Mouse (Mus musculus): Measurements from ENCODE around the gene St5. TPM values are rescaled to one million over a fixed set of nuclear protein-coding genes. Genes with fewer than 3 reads are reported as not detected.

St5 gene
- polyA plus RNA-seq, 1 experiment: 28.6 TPM

DNA sequence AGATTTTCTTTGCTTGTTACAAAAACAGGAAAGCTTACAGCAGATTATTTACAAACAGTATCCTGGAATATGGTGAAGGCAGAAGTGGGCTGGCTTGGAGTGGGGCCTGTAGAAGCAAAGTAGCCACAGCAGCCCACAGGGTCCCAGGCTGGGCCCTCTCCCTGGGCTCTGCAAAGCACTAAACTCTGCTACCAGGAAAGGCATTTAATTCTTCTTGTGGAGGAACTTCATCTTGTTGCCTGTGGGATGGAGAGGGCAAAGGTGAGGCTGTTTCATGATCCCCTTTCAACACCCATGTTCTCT lies 179.0 kb downstream of the St5 start:
- peaks cover 70% of the 10 kb centered on the region for H3K36me3 ChIP-seq (ENCODE audit: control insufficient read depth, insufficient read depth)

GRCm38 (mm10) chr7:109523741-109524441 lies 179.5 kb downstream of the St5 start:
- Histone ChIP-seq H3K27me3 (ENCODE audit: control insufficient read depth, insufficient read depth, insufficient read length) (no peaks in the 10 kb centered on the region), H3K36me3 (ENCODE audit: control insufficient read depth, insufficient read depth) (peaks cover 70% of the 10 kb centered on the region)
- TF ChIP-seq MYOG (IDR thresholded peaks at IDR 0.05; ENCODE audit: control insufficient read depth, extremely low read depth, insufficient read length) (no peak), USF1 (IDR thresholded peaks at IDR 0.05; ENCODE audit: low read depth) (no peak), CTCF (IDR thresholded peaks at IDR 0.05; ENCODE audit: control insufficient read depth, insufficient read depth, insufficient read length) (no peak), MAX (IDR thresholded peaks at IDR 0.05) (no peak), MYOD1 (IDR thresholded peaks at IDR 0.05; ENCODE audit: control insufficient read depth, insufficient read length, low read depth) (no peak), FOSL1 (IDR thresholded peaks at IDR 0.05; ENCODE audit: insufficient read depth, low read length, poor library complexity, severe bottlenecking) (no peak), CEBPB (IDR thresholded peaks at IDR 0.05; ENCODE audit: low read depth) (no peak)

More for the DNA sequence above, 179.0 kb downstream of the St5 start:
- H3ac ChIP-seq (ENCODE audit: control insufficient read depth, insufficient read length, low read depth): no peak overlapping the region
- no peaks in the 10 kb centered on the region for H3K27me3 ChIP-seq (ENCODE audit: control insufficient read depth, insufficient read depth, insufficient read length)
- no peak for TF ChIP-seq MAX (IDR thresholded peaks at IDR 0.05)
- TF ChIP-seq MYOD1 (IDR thresholded peaks at IDR 0.05; ENCODE audit: control insufficient read depth, insufficient read length, low read depth): no peak
- no peak for TF ChIP-seq CTCF (IDR thresholded peaks at IDR 0.05; ENCODE audit: control insufficient read depth, insufficient read depth, insufficient read length)
- no peak for TF ChIP-seq USF1 (IDR thresholded peaks at IDR 0.05; ENCODE audit: low read depth)
- TF ChIP-seq MYOG (IDR thresholded peaks at IDR 0.05; ENCODE audit: control insufficient read depth, extremely low read depth, insufficient read length): no peak
- TF ChIP-seq FOSL1 (IDR thresholded peaks at IDR 0.05; ENCODE audit: insufficient read depth, low read length, poor library complexity, severe bottlenecking): no peak
- no peak for TF ChIP-seq CEBPB (IDR thresholded peaks at IDR 0.05; ENCODE audit: low read depth)
- H3K79me2 ChIP-seq (ENCODE audit: control insufficient read depth, insufficient read depth): peaks cover 38% of the 10 kb centered on the region
- no peak overlapping the region for H3K4me3 ChIP-seq (ENCODE audit: insufficient read depth, poor library complexity, severe bottlenecking)
- H3K79me3 ChIP-seq (ENCODE audit: low read depth): peaks cover 32% of the 10 kb centered on the region

GRCm38 (mm10) chr7:109523304-109523703 lies 180.1 kb downstream of the St5 start:
- Histone ChIP-seq H3K36me3 (ENCODE audit: control insufficient read depth, insufficient read depth) (peaks cover 70% of the 10 kb centered on the region), H3ac (ENCODE audit: control insufficient read depth, insufficient read length, low read depth) (no peak overlapping the region), H3K4me3 (ENCODE audit: insufficient read depth, poor library complexity, severe bottlenecking) (no peak overlapping the region), H3K79me2 (ENCODE audit: control insufficient read depth, insufficient read depth) (peaks cover 43% of the 10 kb centered on the region), H3K27me3 (ENCODE audit: control insufficient read depth, insufficient read depth, insufficient read length) (no peaks in the 10 kb centered on the region), H3K79me3 (ENCODE audit: low read depth) (peaks cover 35% of the 10 kb centered on the region)
- TF ChIP-seq USF1 (IDR thresholded peaks at IDR 0.05; ENCODE audit: low read depth) (no peak), CTCF (IDR thresholded peaks at IDR 0.05; ENCODE audit: control insufficient read depth, insufficient read depth, insufficient read length) (no peak), MAX (IDR thresholded peaks at IDR 0.05) (no peak), MYOG (IDR thresholded peaks at IDR 0.05; ENCODE audit: control insufficient read depth, extremely low read depth, insufficient read length) (no peak), CEBPB (IDR thresholded peaks at IDR 0.05; ENCODE audit: low read depth) (no peak), FOSL1 (IDR thresholded peaks at IDR 0.05; ENCODE audit: insufficient read depth, low read length, poor library complexity, severe bottlenecking) (no peak), MYOD1 (IDR thresholded peaks at IDR 0.05; ENCODE audit: control insufficient read depth, insufficient read length, low read depth) (no peak)

More at GRCm38 (mm10) chr7:109523741-109524441, 179.5 kb downstream of the St5 start:
- Histone ChIP-seq H3K79me2 (ENCODE audit: control insufficient read depth, insufficient read depth) (peaks cover 43% of the 10 kb centered on the region), H3K4me3 (ENCODE audit: insufficient read depth, poor library complexity, severe bottlenecking) (no peak overlapping the region), H3ac (ENCODE audit: control insufficient read depth, insufficient read length, low read depth) (no peak overlapping the region), H3K79me3 (ENCODE audit: low read depth) (peaks cover 35% of the 10 kb centered on the region)

- peaks cover 64% of the 10 kb centered on the region for H3K36me3 ChIP-seq (ENCODE audit: control insufficient read depth, insufficient read depth)
- H3K27me3 ChIP-seq (ENCODE audit: control insufficient read depth, insufficient read depth, insufficient read length): no peaks in the 10 kb centered on the region
- peak overlapping the region; percentile 83 for H3K4me3 ChIP-seq (ENCODE audit: insufficient read depth, poor library complexity, severe bottlenecking)
- peaks cover 35% of the 10 kb centered on the region for H3K79me3 ChIP-seq (ENCODE audit: low read depth)
- TF ChIP-seq MYOD1 (IDR thresholded peaks at IDR 0.05; ENCODE audit: control insufficient read depth, insufficient read length, low read depth) (no peak), USF1 (IDR thresholded peaks at IDR 0.05; ENCODE audit: low read depth) (no peak), MAX (IDR thresholded peaks at IDR 0.05) (no peak), CEBPB (IDR thresholded peaks at IDR 0.05; ENCODE audit: low read depth) (no peak), CTCF (IDR thresholded peaks at IDR 0.05; ENCODE audit: control insufficient read depth, insufficient read depth, insufficient read length) (no peak), FOSL1 (IDR thresholded peaks at IDR 0.05; ENCODE audit: insufficient read depth, low read length, poor library complexity, severe bottlenecking) (no peak), MYOG (IDR thresholded peaks at IDR 0.05; ENCODE audit: control insufficient read depth, extremely low read depth, insufficient read length) (no peak)
- H3ac ChIP-seq (ENCODE audit: control insufficient read depth, insufficient read length, low read depth): peak overlapping the region; percentile 31
- H3K79me2 ChIP-seq (ENCODE audit: control insufficient read depth, insufficient read depth): peaks cover 43% of the 10 kb centered on the region
Observed at GRCm38 (mm10) chr7:109522084-109522483, 181.3 kb downstream of the St5 start.

DNA sequence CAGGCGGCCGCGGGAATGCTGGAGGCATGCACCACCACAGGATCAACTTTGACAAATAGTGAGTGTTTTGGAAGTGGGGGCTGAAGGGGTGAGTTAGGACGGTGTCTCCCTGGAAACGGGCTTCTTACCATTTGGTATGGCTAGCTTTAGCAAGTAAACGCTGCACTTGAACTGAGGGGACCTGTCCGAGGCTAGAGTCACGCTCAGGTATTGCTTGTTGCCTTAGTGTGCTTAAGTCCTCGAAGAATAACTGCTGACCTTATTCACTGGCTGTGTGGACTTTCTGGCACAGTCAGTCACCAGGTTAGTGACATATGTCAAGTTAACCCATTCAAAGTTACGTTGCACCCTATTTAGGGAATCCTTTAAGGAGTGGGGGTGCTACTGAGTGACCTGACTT lies 183.5 kb downstream of the St5 start:
- no peaks in the 10 kb centered on the region for H3K27me3 ChIP-seq (ENCODE audit: control insufficient read depth, insufficient read depth, insufficient read length)
- peaks cover 35% of the 10 kb centered on the region for H3K79me3 ChIP-seq (ENCODE audit: low read depth)
- peaks cover 56% of the 10 kb centered on the region for H3K36me3 ChIP-seq (ENCODE audit: control insufficient read depth, insufficient read depth)
- H3K79me2 ChIP-seq (ENCODE audit: control insufficient read depth, insufficient read depth): peaks cover 43% of the 10 kb centered on the region
- TF ChIP-seq USF1 (IDR thresholded peaks at IDR 0.05; ENCODE audit: low read depth) (no peak), MAX (IDR thresholded peaks at IDR 0.05) (no peak), FOSL1 (IDR thresholded peaks at IDR 0.05; ENCODE audit: insufficient read depth, low read length, poor library complexity, severe bottlenecking) (no peak), MYOD1 (IDR thresholded peaks at IDR 0.05; ENCODE audit: control insufficient read depth, insufficient read length, low read depth) (no peak), CEBPB (IDR thresholded peaks at IDR 0.05; ENCODE audit: low read depth) (no peak), CTCF (IDR thresholded peaks at IDR 0.05; ENCODE audit: control insufficient read depth, insufficient read depth, insufficient read length) (no peak), MYOG (IDR thresholded peaks at IDR 0.05; ENCODE audit: control insufficient read depth, extremely low read depth, insufficient read length) (no peak)
- H3ac ChIP-seq (ENCODE audit: control insufficient read depth, insufficient read length, low read depth): peak overlapping the region; percentile 92
- peak overlapping the region; percentile 83 for H3K4me3 ChIP-seq (ENCODE audit: insufficient read depth, poor library complexity, severe bottlenecking)
